Mouse (Mus musculus): ENCODE measurements around the gene Ncs1. TPM values are rescaled to one million over a fixed set of nuclear protein-coding genes. Genes with fewer than 3 reads are reported as not detected.

The Ncs1 gene
- total and polyA plus RNA-seq, 2 experiments = 0.09 to 0.11 TPM

DNA sequence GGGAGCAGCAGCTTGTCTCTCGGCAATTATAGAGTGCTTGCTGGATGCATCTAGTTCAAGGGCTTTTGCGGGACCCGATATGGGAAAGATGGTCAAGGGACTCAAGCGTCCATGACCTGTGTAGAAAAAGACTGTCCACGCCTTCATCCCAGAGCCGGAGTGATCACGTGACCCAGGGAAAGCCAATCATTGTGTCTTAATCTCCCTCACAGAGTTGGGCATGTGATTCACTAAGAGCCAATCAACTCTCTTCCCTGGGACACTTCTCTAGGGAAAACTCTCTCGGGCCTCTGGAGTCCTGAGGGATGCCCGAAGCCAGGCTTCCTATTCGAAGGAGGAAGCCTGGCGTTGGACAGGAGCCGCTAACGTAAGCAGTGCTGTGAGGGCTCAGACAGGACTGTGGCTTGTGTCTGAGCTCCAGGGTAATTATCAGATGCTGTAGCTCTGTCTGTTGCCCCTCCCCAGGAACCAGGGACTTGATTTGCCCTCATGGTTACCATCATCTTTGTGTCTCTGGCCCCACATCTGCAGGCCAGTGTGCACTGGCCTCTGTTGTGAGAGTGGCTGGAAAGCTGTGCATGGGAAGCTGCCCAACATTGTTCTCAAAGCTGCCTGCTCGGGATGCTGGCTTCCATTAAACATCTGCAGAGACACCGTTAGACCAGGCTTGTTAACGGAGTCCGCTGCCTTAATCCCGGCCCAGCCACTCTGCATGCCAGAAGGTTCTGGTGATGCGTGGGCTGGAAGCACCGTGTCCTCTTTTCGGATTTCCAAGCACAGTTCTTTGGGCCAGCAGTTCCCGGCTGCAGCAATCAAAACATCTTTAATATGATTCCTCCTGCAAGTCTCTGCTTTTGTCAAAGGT is 59.4 kb downstream of the Ncs1 start:
- WGBS = 82% methylated on average over 22 of the region's 22 CpGs
- H3K79me2 ChIP-seq (ENCODE audit: control insufficient read depth, insufficient read depth, low read length) = no peaks in the 10 kb centered on the region
- DNase-seq (ENCODE audit: extremely low read depth, low read depth, low spot score) = no peak
- no peak overlapping the region for H3K27ac ChIP-seq (replicated peaks; ENCODE audit: insufficient read depth, low read depth, low read length)
- H3K4me3 ChIP-seq (ENCODE audit: insufficient read depth, low read depth, low read length) = no peak overlapping the region
- no peaks in the 10 kb centered on the region for H3K27me3 ChIP-seq (ENCODE audit: control insufficient read depth, insufficient read depth, low read length)
- H3K36me3 ChIP-seq (ENCODE audit: control insufficient read depth, insufficient read depth, low read length) = no peaks in the 10 kb centered on the region
- no peaks in the 10 kb centered on the region for H3K4me1 ChIP-seq (ENCODE audit: control insufficient read depth, insufficient read depth, low read length)
- H3K9ac ChIP-seq (ENCODE audit: low read depth, low read length) = no peak overlapping the region
- TF ChIP-seq POLR2A (IDR thresholded peaks at IDR 0.05; ENCODE audit: extremely low read depth, insufficient read depth, low read length) = no peak
- TF ChIP-seq CTCF (IDR thresholded peaks at IDR 0.05; ENCODE audit: low read depth, low read length) = no peak

DNA sequence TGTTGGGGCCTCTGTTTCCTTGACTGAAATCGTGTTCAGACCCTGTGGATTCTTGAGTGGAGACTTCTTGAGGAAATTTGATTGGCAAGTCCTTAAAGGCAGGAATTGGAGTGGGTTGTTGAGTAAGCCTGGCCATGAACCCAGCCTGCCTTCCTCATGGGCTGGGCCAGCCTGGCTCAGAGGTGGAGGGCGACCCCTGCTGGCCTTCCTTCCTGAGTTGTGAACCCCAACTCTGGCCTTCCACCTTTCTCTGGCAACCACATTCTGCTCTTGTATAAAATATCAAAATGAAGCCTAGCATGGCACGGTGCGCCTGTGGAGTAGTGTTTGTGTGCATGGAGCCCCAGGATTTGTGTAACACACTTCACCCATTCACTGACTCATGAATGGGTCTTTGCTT is 60.1 kb downstream of the Ncs1 start:
- H3K4me3 ChIP-seq (ENCODE audit: insufficient read depth, low read depth, low read length) = no peak overlapping the region
- WGBS = 40% methylated on average over 4 of the region's 4 CpGs
- no peak overlapping the region for H3K27ac ChIP-seq (replicated peaks; ENCODE audit: insufficient read depth, low read depth, low read length)
- H3K27me3 ChIP-seq (ENCODE audit: control insufficient read depth, insufficient read depth, low read length) = no peaks in the 10 kb centered on the region
- no peak overlapping the region for H3K9ac ChIP-seq (ENCODE audit: low read depth, low read length)
- H3K36me3 ChIP-seq (ENCODE audit: control insufficient read depth, insufficient read depth, low read length) = no peaks in the 10 kb centered on the region
- no peak for DNase-seq (ENCODE audit: extremely low read depth, low read depth, low spot score)
- H3K79me2 ChIP-seq (ENCODE audit: control insufficient read depth, insufficient read depth, low read length) = no peaks in the 10 kb centered on the region
- TF ChIP-seq CTCF (IDR thresholded peaks at IDR 0.05; ENCODE audit: low read depth, low read length) = peak; percentile 62
- no peak for TF ChIP-seq POLR2A (IDR thresholded peaks at IDR 0.05; ENCODE audit: extremely low read depth, insufficient read depth, low read length)
- H3K4me1 ChIP-seq (ENCODE audit: control insufficient read depth, insufficient read depth, low read length) = no peaks in the 10 kb centered on the region

- Histone ChIP-seq H3K4me3 (ENCODE audit: insufficient read depth, low read depth, low read length) (no peak overlapping the region), H3K79me2 (ENCODE audit: control insufficient read depth, insufficient read depth, low read length) (no peaks in the 10 kb centered on the region), H3K36me3 (ENCODE audit: control insufficient read depth, insufficient read depth, low read length) (no peaks in the 10 kb centered on the region), H3K4me1 (ENCODE audit: control insufficient read depth, insufficient read depth, low read length) (no peaks in the 10 kb centered on the region), H3K9ac (ENCODE audit: low read depth, low read length) (no peak overlapping the region), H3K27ac (replicated peaks; ENCODE audit: insufficient read depth, low read depth, low read length) (no peak overlapping the region), H3K27me3 (ENCODE audit: control insufficient read depth, insufficient read depth, low read length) (0 out of 2 replicates have a peak, but pooled peaks cover under 1% of the 10 kb centered on the region)
- no peak for DNase-seq (ENCODE audit: extremely low read depth, low read depth, low spot score)
- no peak for TF ChIP-seq POLR2A (IDR thresholded peaks at IDR 0.05; ENCODE audit: extremely low read depth, insufficient read depth, low read length)
- no peak for TF ChIP-seq CTCF (IDR thresholded peaks at IDR 0.05; ENCODE audit: low read depth, low read length)
- WGBS = 65% methylated on average over 4 of the region's 4 CpGs
These were observed 62.6 kb downstream of the Ncs1 start for GRCm38 (mm10) chr2:31308257-31308656.

- Histone ChIP-seq H3K36me3 (ENCODE audit: control insufficient read depth, insufficient read depth, low read length) (no peaks in the 10 kb centered on the region), H3K4me3 (ENCODE audit: insufficient read depth, low read depth, low read length) (no peak overlapping the region), H3K27ac (replicated peaks; ENCODE audit: insufficient read depth, low read depth, low read length) (no peak overlapping the region), H3K4me1 (ENCODE audit: control insufficient read depth, insufficient read depth, low read length) (no peaks in the 10 kb centered on the region), H3K79me2 (ENCODE audit: control insufficient read depth, insufficient read depth, low read length) (no peaks in the 10 kb centered on the region), H3K9ac (ENCODE audit: low read depth, low read length) (no peak overlapping the region), H3K27me3 (ENCODE audit: control insufficient read depth, insufficient read depth, low read length) (peaks cover 5% of the 10 kb centered on the region)
- no peak for DNase-seq (ENCODE audit: extremely low read depth, low read depth, low spot score)
- WGBS = 62% methylated on average over 15 of the region's 15 CpGs
- TF ChIP-seq POLR2A (IDR thresholded peaks at IDR 0.05; ENCODE audit: extremely low read depth, insufficient read depth, low read length) (no peak), CTCF (IDR thresholded peaks at IDR 0.05; ENCODE audit: low read depth, low read length) (no peak)
These were observed 63.9 kb downstream of the Ncs1 start for GRCm38 (mm10) chr2:31309549-31309948.

DNA sequence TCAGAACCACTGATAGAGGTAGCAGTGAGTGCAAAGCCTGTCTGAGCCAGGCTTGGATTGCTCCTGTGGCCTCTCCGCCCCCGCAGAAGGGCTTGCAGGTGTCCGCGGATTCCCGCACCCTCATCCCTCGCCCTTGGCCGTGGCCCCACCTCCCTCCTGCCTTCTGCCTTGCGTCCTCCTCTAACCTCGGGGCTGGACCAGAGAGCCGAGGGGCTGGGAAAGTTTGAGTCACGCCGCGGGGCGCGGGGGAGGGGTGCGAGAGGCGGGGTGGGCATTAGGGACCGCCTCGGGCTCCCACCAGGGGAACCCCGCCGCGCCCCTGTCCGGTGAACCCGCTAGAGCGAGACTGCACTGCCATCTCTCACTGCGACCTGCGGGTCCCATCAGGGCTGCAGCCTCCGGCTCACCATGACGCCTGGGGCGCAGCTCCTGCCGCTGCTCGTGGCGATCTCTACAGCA is 68.4 kb downstream of the Ncs1 start, which contains the start of gene Hmcn2:
TSS of gene Hmcn2 (plus strand) at position 409 of the 459 bp plus-strand sequence.
- H3K4me3 ChIP-seq (ENCODE audit: insufficient read depth, low read depth, low read length) = no peak within 1 kb of the TSS
- H3K27me3 ChIP-seq (ENCODE audit: control insufficient read depth, insufficient read depth, low read length) = peaks cover 6% of the 10 kb centered on the region
- no peak within 1 kb of the TSS for H3K9ac ChIP-seq (ENCODE audit: low read depth, low read length)
- H3K4me1 ChIP-seq (ENCODE audit: control insufficient read depth, insufficient read depth, low read length) = no peaks in the 10 kb centered on the region
- no peaks in the 10 kb centered on the region for H3K36me3 ChIP-seq (ENCODE audit: control insufficient read depth, insufficient read depth, low read length)
- TF ChIP-seq POLR2A (IDR thresholded peaks at IDR 0.05; ENCODE audit: extremely low read depth, insufficient read depth, low read length) (no peak), CTCF (IDR thresholded peaks at IDR 0.05; ENCODE audit: low read depth, low read length) (no peak)
- DNase-seq (ENCODE audit: extremely low read depth, low read depth, low spot score) = no peak
- no peak within 1 kb of the TSS for H3K27ac ChIP-seq (replicated peaks; ENCODE audit: insufficient read depth, low read depth, low read length)
- 4% methylated on average over 33 of the region's 33 CpGs for WGBS
- H3K79me2 ChIP-seq (ENCODE audit: control insufficient read depth, insufficient read depth, low read length) = no peaks in the 10 kb centered on the region

- no peak for TF ChIP-seq CTCF (IDR thresholded peaks at IDR 0.05; ENCODE audit: low read depth, low read length)
- TF ChIP-seq POLR2A (IDR thresholded peaks at IDR 0.05; ENCODE audit: extremely low read depth, insufficient read depth, low read length) = no peak
- Histone ChIP-seq H3K27me3 (ENCODE audit: control insufficient read depth, insufficient read depth, low read length) (peaks cover 6% of the 10 kb centered on the region), H3K79me2 (ENCODE audit: control insufficient read depth, insufficient read depth, low read length) (no peaks in the 10 kb centered on the region), H3K9ac (ENCODE audit: low read depth, low read length) (no peak overlapping the region), H3K27ac (replicated peaks; ENCODE audit: insufficient read depth, low read depth, low read length) (no peak overlapping the region), H3K36me3 (ENCODE audit: control insufficient read depth, insufficient read depth, low read length) (no peaks in the 10 kb centered on the region), H3K4me1 (ENCODE audit: control insufficient read depth, insufficient read depth, low read length) (no peaks in the 10 kb centered on the region), H3K4me3 (ENCODE audit: insufficient read depth, low read depth, low read length) (no peak overlapping the region)
- no peak for DNase-seq (ENCODE audit: extremely low read depth, low read depth, low spot score)
- 22% methylated on average over 2 of the region's 2 CpGs for WGBS
These were observed 72.5 kb downstream of the Ncs1 start for GRCm38 (mm10) chr2:31318162-31318561.

Measured in liver, adult 2 months (tissue).